In genomic region chr3:142345235-142346125, GRCm38 (mm10) we compare ENCODE assay signal across 14 mouse cellular contexts. TPM values are rescaled to one million over a fixed set of nuclear protein-coding genes. Genes with fewer than 3 reads are reported as not detected.
DNase-seq lines count a peak whose midpoint lies in the region; ATAC-seq and TF ChIP-seq lines count a peak whose summit lies in the region.
"Had no signal": no experiment of that assay in that cellular context is flagged by ENCODE, and none has a peak within 500 bp of the region (broad histone marks: within the 10 kb centered on the region; RNA-seq: fewer than 3 reads in every experiment).

No protein-coding gene starts in this region.

- no peak for TF ChIP-seq POLR2A in liver, adult 2 months (IDR thresholded peaks at IDR 0.05; ENCODE audit: extremely low read depth, insufficient read depth, low read length)

- in situ Hi-C loops in Patski (cut with MboI; ENCODE audit: low pct_unique_long_range_greater_than_20kb), result no loop called here

- TF ChIP-seq EP300 in stomach, postnatal 0 days (optimal IDR thresholded peaks at IDR 0.05), result no peak

- DNase-seq in heart, adult 11 months, result peak; percentile 92
- no peak for DNase-seq in heart, adult 8-10 months (ENCODE audit: low spot score)
- DNase-seq in liver, adult 2 months (ENCODE audit: extremely low read depth, low read depth, low spot score), result peak; percentile 54
- no peak for DNase-seq in liver, embryonic 11.5 days (ENCODE audit: low spot score)
- no peak for DNase-seq in Patski (ENCODE audit: low read depth, low spot score)
- DNase-seq in stomach, postnatal 0 days (ENCODE audit: low spot score), result no peak
- no peak for DNase-seq in left cerebral cortex, adult 2 months (ENCODE audit: extremely low spot score in 1 of 2, low spot score in 2 of 2)
- DNase-seq: cerebellum, adult 2 months had no signal

- TF ChIP-seq CTCF in liver, adult 2 months (IDR thresholded peaks at IDR 0.05; ENCODE audit: low read depth, low read length), result no peak
- TF ChIP-seq CTCF in Patski (IDR thresholded peaks at IDR 0.05), result no peak
- TF ChIP-seq CTCF in stomach, postnatal 0 days (IDR thresholded peaks at IDR 0.05; ENCODE audit: low read depth), result no peak
- no peak for TF ChIP-seq CTCF in left cerebral cortex, adult 2 months (IDR thresholded peaks at IDR 0.05)

- H3K36me3 ChIP-seq in liver, adult 2 months (ENCODE audit: control insufficient read depth, insufficient read depth, low read length), result peaks cover 4% of the 10 kb centered on the region; the same call in 1 of the 2 replicates
- peaks cover 8% of the 10 kb centered on the region for H3K36me3 ChIP-seq in liver, embryonic 11.5 days (ENCODE audit: control insufficient read depth, insufficient read depth, low read length)
- 0 out of 2 replicates have a peak, but pooled peaks cover 5% of the 10 kb centered on the region for H3K36me3 ChIP-seq in stomach, postnatal 0 days (ENCODE audit: control insufficient read depth, insufficient read depth, low read length)
- H3K36me3 ChIP-seq: lung, embryonic 15.5 days had no signal

- no peaks in the 10 kb centered on the region for H3K9me3 ChIP-seq in liver, embryonic 11.5 days (ENCODE audit: control insufficient read depth, low read length)
- 0 out of 2 replicates have a peak, but pooled peaks cover 3% of the 10 kb centered on the region for H3K9me3 ChIP-seq in stomach, postnatal 0 days (ENCODE audit: control insufficient read depth, low read length)
- H3K9me3 ChIP-seq: lung, embryonic 15.5 days; midbrain, embryonic 12.5 days had no signal

- CTCF ChIA-PET in Patski (lab: Charles Lee), result interaction anchor here (0.7 to 2.6 kb wide), 19 partner anchors 8 to 92 kb away, joined by 3 to 22 read pairs (median 3); no protein-coding TSS in a partner anchor

- no peak overlapping the region for H3K4me3 ChIP-seq in liver, adult 2 months (ENCODE audit: insufficient read depth, low read depth, low read length)
- H3K4me3 ChIP-seq in liver, embryonic 11.5 days (ENCODE audit: low read depth, low read length), result no peak overlapping the region
- no peak overlapping the region for H3K4me3 ChIP-seq in stomach, postnatal 0 days (ENCODE audit: low read depth, low read length)
- H3K4me3 ChIP-seq in left cerebral cortex, adult 2 months, result no peak overlapping the region
- H3K4me3 ChIP-seq: forebrain, embryonic 13.5 days; lung, embryonic 15.5 days; midbrain, embryonic 12.5 days had no signal

- H3K79me2 ChIP-seq in liver, adult 2 months (ENCODE audit: control insufficient read depth, insufficient read depth, low read length), result peaks cover 4% of the 10 kb centered on the region; the same call in 1 of the 2 replicates

- H3K4me2 ChIP-seq in liver, embryonic 11.5 days, result no peak overlapping the region
- H3K4me2 ChIP-seq in stomach, postnatal 0 days (replicated peaks; ENCODE audit: low read depth), result no peak overlapping the region
- H3K4me2 ChIP-seq: forebrain, embryonic 13.5 days; heart, embryonic 11.5 days; lung, embryonic 15.5 days; midbrain, embryonic 12.5 days had no signal

- H3K9ac ChIP-seq in liver, adult 2 months (ENCODE audit: low read depth, low read length), result no peak overlapping the region
- H3K9ac ChIP-seq in liver, embryonic 11.5 days (ENCODE audit: low read depth, low read length), result no peak overlapping the region
- H3K9ac ChIP-seq in stomach, postnatal 0 days (ENCODE audit: low read length), result no peak overlapping the region
- H3K9ac ChIP-seq: forebrain, embryonic 13.5 days; lung, embryonic 15.5 days; midbrain, embryonic 12.5 days had no signal

- no peak for ATAC-seq in liver, embryonic 11.5 days (replicated peaks; ENCODE audit: low FRiP score)
- ATAC-seq in Patski, result peak; percentile 87
- no peak for ATAC-seq in stomach, postnatal 0 days (ENCODE audit: low FRiP score, low TSS enrichment)
- ATAC-seq: forebrain, embryonic 13.5 days; hindbrain, embryonic 16.5 days had no signal

- H3K27ac ChIP-seq in liver, adult 2 months (replicated peaks; ENCODE audit: insufficient read depth, low read depth, low read length), result peak overlapping the region; percentile 67
- no peak overlapping the region for H3K27ac ChIP-seq in liver, embryonic 11.5 days (ENCODE audit: low read depth, low read length)
- 0 out of 2 replicates have a peak overlapping the region, but pooled peaks have one; percentile 14 for H3K27ac ChIP-seq in stomach, postnatal 0 days (replicated peaks)
- H3K27ac ChIP-seq in left cerebral cortex, adult 2 months, result no peak overlapping the region
- H3K27ac ChIP-seq: forebrain, embryonic 13.5 days; lung, embryonic 15.5 days; midbrain, embryonic 12.5 days had no signal

- peaks cover 32% of the 10 kb centered on the region for H3K4me1 ChIP-seq in liver, adult 2 months (ENCODE audit: control insufficient read depth, insufficient read depth, low read length)
- H3K4me1 ChIP-seq in liver, embryonic 11.5 days (replicated peaks; ENCODE audit: control insufficient read depth, insufficient read depth, low read length), result 0 out of 2 replicates have a peak, but pooled peaks cover 2% of the 10 kb centered on the region
- H3K4me1 ChIP-seq in stomach, postnatal 0 days (replicated peaks; ENCODE audit: control insufficient read depth, insufficient read depth), result no peaks in the 10 kb centered on the region

- POLR2A ChIA-PET in Patski (lab: Charles Lee), result interaction anchor here (0.8 to 1.4 kb wide), 7 partner anchors 8 to 49 kb away, joined by 3 to 5 read pairs (median 3); no protein-coding TSS in a partner anchor

- 41% methylated on average over 8 of the region's 8 CpGs for WGBS in liver, adult 2 months
- 86% methylated on average over 8 of the region's 8 CpGs for WGBS in liver, embryonic 11.5 days
- WGBS in stomach, postnatal 0 days, result 46% methylated on average over 8 of the region's 8 CpGs

- no peaks in the 10 kb centered on the region for H3K27me3 ChIP-seq in liver, adult 2 months (ENCODE audit: control insufficient read depth, insufficient read depth, low read length)
- no peaks in the 10 kb centered on the region for H3K27me3 ChIP-seq in liver, embryonic 11.5 days (replicated peaks; ENCODE audit: control insufficient read depth, insufficient read depth, low read length)
- no peaks in the 10 kb centered on the region for H3K27me3 ChIP-seq in Patski
- no peaks in the 10 kb centered on the region for H3K27me3 ChIP-seq in stomach, postnatal 0 days (ENCODE audit: control insufficient read depth, insufficient read depth, low read length)
- H3K27me3 ChIP-seq: CH12.LX; forebrain, embryonic 13.5 days; lung, embryonic 15.5 days; midbrain, embryonic 12.5 days had no signal

- intact Hi-C loops in left cerebral cortex, adult 2 months (cut with DNase I), result no loop called here

RNA-seq across cellular contexts. Expression of gene Pdlim5, which starts 50.0 kb away (rescaled TPM):
- 100 to 1,000 TPM; 698 to 745 (median 734) TPM for total RNA-seq in heart, adult 8-10 months (2022)
- 31.4 and 33.6 TPM in 2 replicates for total RNA-seq in liver, adult 2 months (2014; rRNA removed)
- polyA plus RNA-seq in liver, adult 2 months (2012; rRNA removed), result 42.6 and 45.8 TPM in 2 replicates
- polyA plus RNA-seq in liver, embryonic 11.5 days (2014; fragmentation: Nextera tagmentation; extraction: Ambion mirVana), result 26.6 and 29.1 TPM in 2 replicates
- polyA plus RNA-seq in Patski (2021), result 145 TPM
- polyA plus RNA-seq in stomach, postnatal 0 days (2015; fragmentation: Nextera tagmentation; extraction: Ambion mirVana), result 28.9 and 29.7 TPM in 2 replicates
- total RNA-seq in left cerebral cortex, adult 2 months (2021), result 10 to 100 TPM; 21.3 to 23.4 TPM

Comparison
In these comparisons a context has a peak if more than half of its experiments do, and no peak if none do; other contexts are left out.
1. DNase-seq: peak in heart, adult 11 months (single experiment) and liver, adult 2 months (single experiment); none in heart, adult 8-10 months (single experiment), liver, embryonic 11.5 days (single experiment), Patski (single experiment), stomach, postnatal 0 days (single experiment) and left cerebral cortex, adult 2 months (0 of 2).
2. H3K27ac ChIP-seq: peak in liver, adult 2 months (single experiment) and stomach, postnatal 0 days (single experiment); none in liver, embryonic 11.5 days (single experiment) and left cerebral cortex, adult 2 months (single experiment).